Mouse (Mus musculus): ENCODE measurements around the gene Mnat1. TPM values are rescaled to one million over a fixed set of nuclear protein-coding genes. Genes with fewer than 3 reads are reported as not detected.

Gene Mnat1
- polyA plus RNA-seq, 1 experiment from 2014 or later, result 35.8 TPM

- Histone ChIP-seq H3K4me3 (ENCODE audit: low read length) (peak overlapping the region; percentile 76), H3K9me3 (ENCODE audit: low read length) (no peaks in the 10 kb centered on the region), H3K36me3 (ENCODE audit: insufficient read depth, low read length) (peaks cover 13% of the 10 kb centered on the region), H3K9ac (replicated peaks; ENCODE audit: low read length) (peak overlapping the region; percentile 88), H3K4me2 (replicated peaks; ENCODE audit: low read depth, low read length) (peak overlapping the region; percentile 81), H3K27me3 (ENCODE audit: insufficient read depth, low read length) (no peaks in the 10 kb centered on the region), H3K4me1 (ENCODE audit: insufficient read depth, low read length) (peaks cover 20% of the 10 kb centered on the region), H3K27ac (ENCODE audit: low read length) (peak overlapping the region; percentile 85; the same call in 1 of the 2 replicates)
- WGBS, result 59% methylated on average over 8 of the region's 8 CpGs
- ATAC-seq (ENCODE audit: low FRiP score, low TSS enrichment), result no peak
These were observed 164.1 kb downstream of the Mnat1 start for GRCm38 (mm10) chr12:73287609-73288008.

- Histone ChIP-seq H3K4me3 (ENCODE audit: low read length) (no peak overlapping the region), H3K9me3 (ENCODE audit: low read length) (no peaks in the 10 kb centered on the region), H3K4me2 (replicated peaks; ENCODE audit: low read depth, low read length) (no peak overlapping the region), H3K27ac (ENCODE audit: low read length) (no peak overlapping the region), H3K27me3 (ENCODE audit: insufficient read depth, low read length) (no peaks in the 10 kb centered on the region), H3K4me1 (ENCODE audit: insufficient read depth, low read length) (peaks cover 20% of the 10 kb centered on the region), H3K9ac (replicated peaks; ENCODE audit: low read length) (no peak overlapping the region), H3K36me3 (ENCODE audit: insufficient read depth, low read length) (peaks cover 7% of the 10 kb centered on the region)
- WGBS, result 94% methylated on average over 3 of the region's 3 CpGs
- ATAC-seq (ENCODE audit: low FRiP score, low TSS enrichment), result no peak
These were observed 165.1 kb downstream of the Mnat1 start for GRCm38 (mm10) chr12:73288626-73289025.

- H3K27me3 ChIP-seq (ENCODE audit: insufficient read depth, low read length), result no peaks in the 10 kb centered on the region
- no peak overlapping the region for H3K4me3 ChIP-seq (ENCODE audit: low read length)
- H3K9me3 ChIP-seq (ENCODE audit: low read length), result no peaks in the 10 kb centered on the region
- H3K9ac ChIP-seq (replicated peaks; ENCODE audit: low read length), result no peak overlapping the region
- no peak overlapping the region for H3K27ac ChIP-seq (ENCODE audit: low read length)
- H3K4me1 ChIP-seq (ENCODE audit: insufficient read depth, low read length), result no peaks in the 10 kb centered on the region
- H3K4me2 ChIP-seq (replicated peaks; ENCODE audit: low read depth, low read length), result no peak overlapping the region
- ATAC-seq (ENCODE audit: low FRiP score, low TSS enrichment), result no peak
- H3K36me3 ChIP-seq (ENCODE audit: insufficient read depth, low read length), result 0 out of 2 replicates have a peak, but pooled peaks cover 7% of the 10 kb centered on the region
These were observed 171.4 kb downstream of the Mnat1 start for GRCm38 (mm10) chr12:73294884-73295283.

- Histone ChIP-seq H3K9ac (replicated peaks; ENCODE audit: low read length) (no peak overlapping the region), H3K4me2 (replicated peaks; ENCODE audit: low read depth, low read length) (no peak overlapping the region), H3K27me3 (ENCODE audit: insufficient read depth, low read length) (no peaks in the 10 kb centered on the region), H3K4me3 (ENCODE audit: low read length) (no peak overlapping the region), H3K9me3 (ENCODE audit: low read length) (no peaks in the 10 kb centered on the region), H3K4me1 (ENCODE audit: insufficient read depth, low read length) (no peaks in the 10 kb centered on the region), H3K36me3 (ENCODE audit: insufficient read depth, low read length) (peaks cover 10% of the 10 kb centered on the region; the same call in 1 of the 2 replicates), H3K27ac (ENCODE audit: low read length) (no peak overlapping the region)
- 86% methylated on average over 11 of the region's 11 CpGs for WGBS
- no peak for ATAC-seq (ENCODE audit: low FRiP score, low TSS enrichment)
These were observed 172.1 kb downstream of the Mnat1 start for GRCm38 (mm10) chr12:73295505-73296140.

GRCm38 (mm10) chr12:73298621-73299020 lies 175.1 kb downstream of the Mnat1 start:
- no peak for ATAC-seq (ENCODE audit: low FRiP score, low TSS enrichment)
- Histone ChIP-seq H3K4me2 (replicated peaks; ENCODE audit: low read depth, low read length) (no peak overlapping the region), H3K4me3 (ENCODE audit: low read length) (no peak overlapping the region), H3K9ac (replicated peaks; ENCODE audit: low read length) (no peak overlapping the region), H3K27ac (ENCODE audit: low read length) (no peak overlapping the region), H3K27me3 (ENCODE audit: insufficient read depth, low read length) (no peaks in the 10 kb centered on the region), H3K9me3 (ENCODE audit: low read length) (no peaks in the 10 kb centered on the region), H3K4me1 (ENCODE audit: insufficient read depth, low read length) (no peaks in the 10 kb centered on the region), H3K36me3 (ENCODE audit: insufficient read depth, low read length) (peaks cover 13% of the 10 kb centered on the region; the same call in 1 of the 2 replicates)
- 95% methylated on average over 5 of the region's 5 CpGs for WGBS

- WGBS, result 73% methylated on average over 2 of the region's 2 CpGs
These were observed 177.0 kb downstream of the Mnat1 start for GRCm38 (mm10) chr12:73300531-73300930.

GRCm38 (mm10) chr12:73304636-73305035 lies 181.1 kb downstream of the Mnat1 start:
- Histone ChIP-seq H3K27ac (ENCODE audit: low read length) (no peak overlapping the region), H3K36me3 (ENCODE audit: insufficient read depth, low read length) (peaks cover 7% of the 10 kb centered on the region; the same call in 1 of the 2 replicates)
- WGBS, result 54% methylated on average over 4 of the region's 4 CpGs

More at GRCm38 (mm10) chr12:73300531-73300930, 177.0 kb downstream of the Mnat1 start:
- Histone ChIP-seq H3K36me3 (ENCODE audit: insufficient read depth, low read length) (peaks cover 7% of the 10 kb centered on the region; the same call in 1 of the 2 replicates), H3K4me3 (ENCODE audit: low read length) (no peak overlapping the region), H3K9me3 (ENCODE audit: low read length) (no peaks in the 10 kb centered on the region), H3K9ac (replicated peaks; ENCODE audit: low read length) (no peak overlapping the region), H3K27ac (ENCODE audit: low read length) (no peak overlapping the region), H3K27me3 (ENCODE audit: insufficient read depth, low read length) (no peaks in the 10 kb centered on the region), H3K4me1 (ENCODE audit: insufficient read depth, low read length) (no peaks in the 10 kb centered on the region), H3K4me2 (replicated peaks; ENCODE audit: low read depth, low read length) (no peak overlapping the region)
- ATAC-seq (ENCODE audit: low FRiP score, low TSS enrichment), result no peak

GRCm38 (mm10) chr12:73307750-73308149 lies 184.2 kb downstream of the Mnat1 start:
- no peaks in the 10 kb centered on the region for H3K4me1 ChIP-seq (ENCODE audit: insufficient read depth, low read length)
- no peaks in the 10 kb centered on the region for H3K9me3 ChIP-seq (ENCODE audit: low read length)
- 89% methylated on average over 4 of the region's 4 CpGs for WGBS
- ATAC-seq (ENCODE audit: low FRiP score, low TSS enrichment), result no peak
- H3K36me3 ChIP-seq (ENCODE audit: insufficient read depth, low read length), result no peaks in the 10 kb centered on the region; the same call in 1 of the 2 replicates
- H3K9ac ChIP-seq (replicated peaks; ENCODE audit: low read length), result no peak overlapping the region
- no peak overlapping the region for H3K27ac ChIP-seq (ENCODE audit: low read length)
- H3K27me3 ChIP-seq (ENCODE audit: insufficient read depth, low read length), result no peaks in the 10 kb centered on the region
- no peak overlapping the region for H3K4me2 ChIP-seq (replicated peaks; ENCODE audit: low read depth, low read length)
- H3K4me3 ChIP-seq (ENCODE audit: low read length), result no peak overlapping the region

More at GRCm38 (mm10) chr12:73304636-73305035, 181.1 kb downstream of the Mnat1 start:
- no peak overlapping the region for H3K4me3 ChIP-seq (ENCODE audit: low read length)
- no peaks in the 10 kb centered on the region for H3K9me3 ChIP-seq (ENCODE audit: low read length)
- H3K4me2 ChIP-seq (replicated peaks; ENCODE audit: low read depth, low read length), result no peak overlapping the region
- H3K27me3 ChIP-seq (ENCODE audit: insufficient read depth, low read length), result no peaks in the 10 kb centered on the region
- H3K9ac ChIP-seq (replicated peaks; ENCODE audit: low read length), result no peak overlapping the region; the same call in 1 of the 2 replicates
- ATAC-seq (ENCODE audit: low FRiP score, low TSS enrichment), result 0 out of 2 replicates have a peak, but pooled peaks have one; percentile 15
- H3K4me1 ChIP-seq (ENCODE audit: insufficient read depth, low read length), result no peaks in the 10 kb centered on the region

- Histone ChIP-seq H3K4me3 (ENCODE audit: low read length) (no peak overlapping the region), H3K9ac (replicated peaks; ENCODE audit: low read length) (no peak overlapping the region), H3K27me3 (ENCODE audit: insufficient read depth, low read length) (no peaks in the 10 kb centered on the region), H3K4me1 (ENCODE audit: insufficient read depth, low read length) (no peaks in the 10 kb centered on the region), H3K27ac (ENCODE audit: low read length) (no peak overlapping the region), H3K36me3 (ENCODE audit: insufficient read depth, low read length) (no peaks in the 10 kb centered on the region; the same call in 1 of the 2 replicates), H3K9me3 (ENCODE audit: low read length) (no peaks in the 10 kb centered on the region), H3K4me2 (replicated peaks; ENCODE audit: low read depth, low read length) (no peak overlapping the region)
- WGBS, result 68% methylated on average over 2 of the region's 2 CpGs
- no peak for ATAC-seq (ENCODE audit: low FRiP score, low TSS enrichment)
These were observed 185.2 kb downstream of the Mnat1 start for GRCm38 (mm10) chr12:73308711-73309110.

Measured in kidney, embryonic 16.5 days (tissue).